Mouse (Mus musculus) forebrain, postnatal 0 days (tissue): ENCODE measurements around the gene Tbc1d2b. TPM values are rescaled to one million over a fixed set of nuclear protein-coding genes. Genes with fewer than 3 reads are reported as not detected.

Experiments used
- ATAC-seq: fragments of 200-750 bp; cut with Nextera tagmentation; 2 replicates; pipeline ENCODE4 v1.8.0; 2017; ENCODE audit warnings: mild to moderate bottlenecking, moderate library complexity
- DNase-seq: peaks from one replicate; pipeline ENCODE4 v3.0.0-alpha.2; 2015
- H3K27ac ChIP-seq: fragments of 300-500 bp; sonication (generic); 2 replicates; pipeline ENCODE4 v1.5.1; 2014; ENCODE audit warnings: low read depth, mild to moderate bottlenecking, antibody characterized with exemption, low read length, moderate library complexity, mixed read lengths
- H3K27me3 ChIP-seq: fragments of 300-500 bp; sonication (generic); 2 replicates; pipeline ENCODE4 v1.6.1; 2014; ENCODE audit warnings: mild to moderate bottlenecking, low read length, mixed read lengths; ENCODE audit not compliant: insufficient read depth
- H3K36me3 ChIP-seq: fragments of 300-500 bp; sonication (generic); 2 replicates; pipeline ENCODE4 v1.6.1; 2014; ENCODE audit warnings: mild to moderate bottlenecking, moderate library complexity; ENCODE audit not compliant: insufficient read depth
- H3K4me1 ChIP-seq: fragments of 300-500 bp; sonication (generic); 2 replicates; pipeline ENCODE4 v1.6.1; 2014; ENCODE audit warnings: antibody characterized with exemption; ENCODE audit not compliant: insufficient read depth
- H3K4me2 ChIP-seq: fragments of 300-500 bp; sonication (generic); 2 replicates; pipeline ENCODE4 v1.6.1; 2014; ENCODE audit warnings: low read depth, mild to moderate bottlenecking, moderate library complexity
- H3K4me3 ChIP-seq: fragments of 300-500 bp; sonication (generic); 2 replicates; pipeline ENCODE4 v1.5.1; 2014; ENCODE audit warnings: low read depth, low read length, mixed read lengths
- H3K9ac ChIP-seq: fragments of 300-500 bp; sonication (generic); 2 replicates; pipeline ENCODE4 v1.6.1; 2014; ENCODE audit warnings: mild to moderate bottlenecking
- H3K9me3 ChIP-seq: fragments of 300-500 bp; sonication (generic); 2 replicates; pipeline ENCODE4 v1.6.1; 2016; ENCODE audit warnings: low read length
- CTCF ChIP-seq: sonication (generic); IDR thresholded peaks from 2 replicates; pipeline ENCODE4 v1.5.1; 2016; ENCODE audit warnings: antibody characterized with exemption, control low read depth, low read depth
- WGBS: fragments of 180-500 bp; shearing (Covaris S2); extraction: QIAGEN DNeasy Blood & Tissue Kit; methylation state at CpG from one replicate; pipeline ENCODE4 v1.1.7; 2014; 5-methylcytosine and 5-hydroxymethylcytosine counted together
- polyA plus RNA-seq: library from polyadenylated mRNA; unstranded; fragments of >200 nt; fragmentation: Nextera tagmentation; extraction: Ambion mirVana; gene quantifications from 2 replicates; pipeline ENCODE4 v1.2.1, GENCODE M21; 2015
- total RNA-seq: library from RNA; depleted of rRNA; stranded (reverse); fragments of >200 nt; gene quantifications from 2 replicates; pipeline ENCODE4 v1.2.3, GENCODE M21; 2014

The Tbc1d2b gene
- total and polyA plus RNA-seq, 2 experiments from 2014 or later = 4.0 to 16.7 TPM

- Histone ChIP-seq H3K27me3 (no peaks in the 10 kb centered on the region), H3K36me3 (0 out of 2 replicates have a peak, but pooled peaks cover 3% of the 10 kb centered on the region), H3K9me3 (no peaks in the 10 kb centered on the region), H3K9ac (no peak overlapping the region), H3K4me3 (no peak overlapping the region), H3K4me2 (no peak overlapping the region), H3K27ac (no peak overlapping the region), H3K4me1 (no peaks in the 10 kb centered on the region)
- no peak for TF ChIP-seq CTCF
- WGBS = 86% methylated on average over 6 of the region's 6 CpGs
- DNase-seq (no peak), ATAC-seq (no peak)
Measured at GRCm38 (mm10) chr9:90260079-90260478, 10.5 kb downstream of the Tbc1d2b start.

- H3K4me2 ChIP-seq = no peak overlapping the region
- H3K9me3 ChIP-seq = no peaks in the 10 kb centered on the region
- H3K4me1 ChIP-seq = no peaks in the 10 kb centered on the region
- 88% methylated on average over 12 of the region's 12 CpGs for WGBS
- DNase-seq (no peak), ATAC-seq (no peak)
- H3K4me3 ChIP-seq = no peak overlapping the region
- H3K27ac ChIP-seq = no peak overlapping the region
- no peak for TF ChIP-seq CTCF
- no peak overlapping the region for H3K9ac ChIP-seq
- H3K27me3 ChIP-seq = no peaks in the 10 kb centered on the region
- H3K36me3 ChIP-seq = 0 out of 2 replicates have a peak, but pooled peaks cover 3% of the 10 kb centered on the region
Measured at GRCm38 (mm10) chr9:90259400-90259950, 11.1 kb downstream of the Tbc1d2b start.

- Histone ChIP-seq H3K36me3 (no peaks in the 10 kb centered on the region), H3K4me1 (no peaks in the 10 kb centered on the region), H3K4me2 (no peak overlapping the region), H3K9me3 (no peaks in the 10 kb centered on the region), H3K27me3 (no peaks in the 10 kb centered on the region), H3K4me3 (no peak overlapping the region), H3K9ac (no peak overlapping the region), H3K27ac (no peak overlapping the region)
- WGBS = 88% methylated on average over 13 of the region's 13 CpGs
- no peak for DNase-seq
- no peak for TF ChIP-seq CTCF
- no peak for ATAC-seq
Measured at GRCm38 (mm10) chr9:90257754-90258531, 12.7 kb downstream of the Tbc1d2b start.

- no peak for TF ChIP-seq CTCF
- H3K4me2 ChIP-seq = no peak overlapping the region
- H3K27ac ChIP-seq = no peak overlapping the region
- 85% methylated on average over 7 of the region's 7 CpGs for WGBS
- H3K4me3 ChIP-seq = no peak overlapping the region
- H3K27me3 ChIP-seq = no peaks in the 10 kb centered on the region
- no peaks in the 10 kb centered on the region for H3K4me1 ChIP-seq
- H3K9ac ChIP-seq = no peak overlapping the region
- ATAC-seq (no peak), DNase-seq (no peak)
- no peaks in the 10 kb centered on the region for H3K9me3 ChIP-seq
- no peaks in the 10 kb centered on the region for H3K36me3 ChIP-seq
Measured at GRCm38 (mm10) chr9:90257220-90257619, 13.4 kb downstream of the Tbc1d2b start.

- 54% methylated on average over 6 of the region's 6 CpGs for WGBS
- no peak overlapping the region for H3K9ac ChIP-seq
- H3K4me3 ChIP-seq = no peak overlapping the region
- no peak overlapping the region for H3K27ac ChIP-seq
- no peaks in the 10 kb centered on the region for H3K4me1 ChIP-seq
- no peak for DNase-seq
- ATAC-seq = peak; percentile 25; the same call in 1 of the 2 replicates
- no peak for TF ChIP-seq CTCF
- no peaks in the 10 kb centered on the region for H3K9me3 ChIP-seq
- H3K36me3 ChIP-seq = no peaks in the 10 kb centered on the region
- H3K27me3 ChIP-seq = no peaks in the 10 kb centered on the region
- H3K4me2 ChIP-seq = no peak overlapping the region
Measured at GRCm38 (mm10) chr9:90255844-90256405, 14.7 kb downstream of the Tbc1d2b start.

- Histone ChIP-seq H3K9ac (no peak overlapping the region), H3K4me1 (no peaks in the 10 kb centered on the region), H3K9me3 (no peaks in the 10 kb centered on the region), H3K36me3 (no peaks in the 10 kb centered on the region), H3K4me2 (no peak overlapping the region), H3K27me3 (no peaks in the 10 kb centered on the region), H3K4me3 (no peak overlapping the region), H3K27ac (no peak overlapping the region)
- DNase-seq (no peak), ATAC-seq (no peak)
- 94% methylated on average over 2 of the region's 2 CpGs for WGBS
- TF ChIP-seq CTCF = no peak
Measured at GRCm38 (mm10) chr9:90253181-90253580, 17.4 kb downstream of the Tbc1d2b start.
